Mouse (Mus musculus) forebrain, postnatal 0 days (tissue): ENCODE results near the gene Asic2. TPM values are rescaled to one million over a fixed set of nuclear protein-coding genes. Genes with fewer than 3 reads are reported as not detected.

ENCODE experiments used
- ATAC-seq: fragments of 200-750 bp; cut with Nextera tagmentation; 2 replicates; pipeline ENCODE4 v1.8.0; 2017; ENCODE audit warnings: mild to moderate bottlenecking, moderate library complexity
- DNase-seq: peaks from one replicate; pipeline ENCODE4 v3.0.0-alpha.2; 2015
- H3K27ac ChIP-seq: fragments of 300-500 bp; sonication (generic); 2 replicates; pipeline ENCODE4 v1.5.1; 2014; ENCODE audit warnings: low read depth, mild to moderate bottlenecking, antibody characterized with exemption, low read length, moderate library complexity, mixed read lengths
- H3K27me3 ChIP-seq: fragments of 300-500 bp; sonication (generic); 2 replicates; pipeline ENCODE4 v1.6.1; 2014; ENCODE audit warnings: mild to moderate bottlenecking, low read length, mixed read lengths; ENCODE audit not compliant: insufficient read depth
- H3K36me3 ChIP-seq: fragments of 300-500 bp; sonication (generic); 2 replicates; pipeline ENCODE4 v1.6.1; 2014; ENCODE audit warnings: mild to moderate bottlenecking, moderate library complexity; ENCODE audit not compliant: insufficient read depth
- H3K4me1 ChIP-seq: fragments of 300-500 bp; sonication (generic); 2 replicates; pipeline ENCODE4 v1.6.1; 2014; ENCODE audit warnings: antibody characterized with exemption; ENCODE audit not compliant: insufficient read depth
- H3K4me2 ChIP-seq: fragments of 300-500 bp; sonication (generic); 2 replicates; pipeline ENCODE4 v1.6.1; 2014; ENCODE audit warnings: low read depth, mild to moderate bottlenecking, moderate library complexity
- H3K4me3 ChIP-seq: fragments of 300-500 bp; sonication (generic); 2 replicates; pipeline ENCODE4 v1.5.1; 2014; ENCODE audit warnings: low read depth, low read length, mixed read lengths
- H3K9ac ChIP-seq: fragments of 300-500 bp; sonication (generic); 2 replicates; pipeline ENCODE4 v1.6.1; 2014; ENCODE audit warnings: mild to moderate bottlenecking
- H3K9me3 ChIP-seq: fragments of 300-500 bp; sonication (generic); 2 replicates; pipeline ENCODE4 v1.6.1; 2016; ENCODE audit warnings: low read length
- CTCF ChIP-seq: sonication (generic); IDR thresholded peaks from 2 replicates; pipeline ENCODE4 v1.5.1; 2016; ENCODE audit warnings: antibody characterized with exemption, control low read depth, low read depth
- WGBS: fragments of 180-500 bp; shearing (Covaris S2); extraction: QIAGEN DNeasy Blood & Tissue Kit; methylation state at CpG from one replicate; pipeline ENCODE4 v1.1.7; 2014; 5-methylcytosine and 5-hydroxymethylcytosine counted together
- polyA plus RNA-seq: library from polyadenylated mRNA; unstranded; fragments of >200 nt; fragmentation: Nextera tagmentation; extraction: Ambion mirVana; gene quantifications from 2 replicates; pipeline ENCODE4 v1.2.1, GENCODE M21; 2015
- total RNA-seq: library from RNA; depleted of rRNA; stranded (reverse); fragments of >200 nt; gene quantifications from 2 replicates; pipeline ENCODE4 v1.2.3, GENCODE M21; 2014

Asic2 gene
- total and polyA plus RNA-seq, 2 experiments from 2014 or later, result 15.5 to 37.2 TPM

DNA sequence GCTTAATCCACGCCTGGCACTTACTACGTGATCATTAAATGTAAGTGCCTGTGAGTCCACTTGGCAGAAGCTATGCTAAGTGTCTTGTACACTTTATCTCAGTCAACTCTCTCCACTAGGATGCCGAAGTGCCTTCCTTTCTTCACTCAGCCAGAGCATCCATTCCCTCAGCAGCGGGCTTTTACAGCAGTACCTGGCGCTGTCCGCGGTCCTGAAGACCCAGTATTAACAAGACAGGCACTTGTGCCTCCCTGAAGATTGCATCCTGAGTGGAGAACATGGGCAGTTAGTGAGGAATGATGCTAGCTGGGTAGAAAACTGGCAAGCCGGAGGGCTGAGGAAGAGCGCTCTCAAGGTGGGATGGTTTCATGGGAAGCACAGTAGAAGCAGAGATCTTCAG is 852.6 kb downstream of the Asic2 start:
- Histone ChIP-seq H3K27me3 (no peaks in the 10 kb centered on the region), H3K36me3 (no peaks in the 10 kb centered on the region), H3K9ac (no peak overlapping the region), H3K4me2 (no peak overlapping the region), H3K9me3 (no peaks in the 10 kb centered on the region), H3K4me3 (no peak overlapping the region), H3K4me1 (no peaks in the 10 kb centered on the region), H3K27ac (no peak overlapping the region)
- TF ChIP-seq CTCF, result no peak
- ATAC-seq (no peak), DNase-seq (peak; percentile 11)
- 43% methylated on average over 9 of the region's 9 CpGs for WGBS

DNA sequence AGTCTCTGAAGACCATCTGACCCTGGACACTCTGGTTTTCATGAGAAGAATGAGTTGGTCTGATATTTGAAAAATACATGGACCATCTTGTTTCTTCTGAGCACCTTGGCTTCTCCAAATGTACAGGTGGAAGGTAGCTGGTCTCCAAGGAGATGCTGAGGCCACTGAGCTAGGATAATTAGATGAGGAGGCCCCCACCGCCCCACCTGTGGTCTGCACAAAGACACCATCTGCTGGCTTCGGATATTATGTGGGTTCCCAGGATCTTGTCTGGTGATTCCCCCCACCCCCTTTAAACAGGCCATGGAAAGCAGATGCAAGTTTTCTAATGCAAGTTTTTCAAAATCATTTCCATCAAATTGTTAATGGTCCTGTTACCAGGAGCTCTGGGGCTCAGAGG is 856.6 kb downstream of the Asic2 start:
- no peaks in the 10 kb centered on the region for H3K36me3 ChIP-seq
- WGBS, result 78% methylated on average over 2 of the region's 2 CpGs
- H3K27me3 ChIP-seq, result no peaks in the 10 kb centered on the region
- no peak overlapping the region for H3K4me3 ChIP-seq
- no peak overlapping the region for H3K4me2 ChIP-seq
- no peaks in the 10 kb centered on the region for H3K9me3 ChIP-seq
- no peak overlapping the region for H3K9ac ChIP-seq
- no peak overlapping the region for H3K27ac ChIP-seq
- ATAC-seq (no peak), DNase-seq (no peak)
- TF ChIP-seq CTCF, result no peak
- H3K4me1 ChIP-seq, result no peaks in the 10 kb centered on the region

DNA sequence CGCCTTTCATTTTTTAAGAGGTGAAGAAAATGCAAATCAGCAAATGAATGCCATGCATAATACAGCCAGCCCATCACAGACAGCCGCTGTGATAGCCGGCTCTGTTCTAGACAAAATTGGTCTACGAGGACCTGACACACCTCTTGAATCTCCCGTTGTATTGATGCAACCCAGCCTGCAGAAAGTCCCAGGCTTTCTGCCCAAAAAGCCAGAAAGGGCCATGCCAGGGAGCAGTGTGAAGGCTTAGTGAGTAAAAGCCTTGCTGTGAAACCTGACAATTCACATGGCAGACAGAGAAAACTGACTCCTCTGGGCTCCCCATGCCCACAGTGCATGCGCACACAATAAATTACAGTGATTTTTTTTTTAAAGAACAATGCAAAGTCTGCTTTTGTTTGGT is 858.2 kb downstream of the Asic2 start:
- no peak for TF ChIP-seq CTCF
- H3K36me3 ChIP-seq, result no peaks in the 10 kb centered on the region
- H3K27ac ChIP-seq, result no peak overlapping the region; the same call in 1 of the 2 replicates
- H3K9me3 ChIP-seq, result no peaks in the 10 kb centered on the region
- no peak overlapping the region for H3K9ac ChIP-seq
- 46% methylated on average over 6 of the region's 6 CpGs for WGBS
- no peaks in the 10 kb centered on the region for H3K4me1 ChIP-seq
- no peak for DNase-seq
- no peak for ATAC-seq
- H3K27me3 ChIP-seq, result no peaks in the 10 kb centered on the region
- no peak overlapping the region for H3K4me3 ChIP-seq
- no peak overlapping the region for H3K4me2 ChIP-seq

- no peaks in the 10 kb centered on the region for H3K27me3 ChIP-seq
- ATAC-seq (no peak), DNase-seq (no peak)
- H3K36me3 ChIP-seq, result no peaks in the 10 kb centered on the region
- no peak overlapping the region for H3K4me2 ChIP-seq
- TF ChIP-seq CTCF, result no peak
- WGBS, result 88% methylated on average over 1 of the region's 1 CpGs
- no peaks in the 10 kb centered on the region for H3K9me3 ChIP-seq
- H3K4me3 ChIP-seq, result no peak overlapping the region
- no peak overlapping the region for H3K9ac ChIP-seq
- H3K4me1 ChIP-seq, result no peaks in the 10 kb centered on the region
- H3K27ac ChIP-seq, result no peak overlapping the region
Observed at GRCm38 (mm10) chr11:81106949-81107348, 861.3 kb downstream of the Asic2 start.

DNA sequence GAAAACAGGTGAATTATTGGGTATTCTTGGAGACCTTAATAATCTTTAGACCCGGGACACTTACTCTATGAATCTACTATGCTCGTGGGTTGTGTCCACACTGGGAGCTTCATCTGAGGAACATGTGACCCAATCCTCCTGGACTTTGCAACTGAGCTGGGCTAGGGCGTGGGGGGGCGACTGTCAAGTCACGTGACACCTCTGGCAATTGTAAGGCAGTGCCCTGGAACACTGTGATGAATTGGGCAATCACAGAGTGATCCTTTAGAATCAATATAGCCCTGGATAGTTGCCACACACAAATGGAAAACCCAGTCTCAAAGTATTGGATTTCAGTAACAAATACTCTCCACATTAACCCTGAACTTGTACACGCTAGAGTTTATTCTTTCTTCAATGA is 867.4 kb downstream of the Asic2 start:
- Histone ChIP-seq H3K27ac (no peak overlapping the region), H3K9me3 (no peaks in the 10 kb centered on the region), H3K4me1 (no peaks in the 10 kb centered on the region), H3K27me3 (no peaks in the 10 kb centered on the region), H3K4me3 (no peak overlapping the region), H3K36me3 (no peaks in the 10 kb centered on the region), H3K4me2 (no peak overlapping the region), H3K9ac (no peak overlapping the region)
- no peak for ATAC-seq
- WGBS, result 88% methylated on average over 6 of the region's 6 CpGs
- no peak for DNase-seq
- no peak for TF ChIP-seq CTCF

DNA sequence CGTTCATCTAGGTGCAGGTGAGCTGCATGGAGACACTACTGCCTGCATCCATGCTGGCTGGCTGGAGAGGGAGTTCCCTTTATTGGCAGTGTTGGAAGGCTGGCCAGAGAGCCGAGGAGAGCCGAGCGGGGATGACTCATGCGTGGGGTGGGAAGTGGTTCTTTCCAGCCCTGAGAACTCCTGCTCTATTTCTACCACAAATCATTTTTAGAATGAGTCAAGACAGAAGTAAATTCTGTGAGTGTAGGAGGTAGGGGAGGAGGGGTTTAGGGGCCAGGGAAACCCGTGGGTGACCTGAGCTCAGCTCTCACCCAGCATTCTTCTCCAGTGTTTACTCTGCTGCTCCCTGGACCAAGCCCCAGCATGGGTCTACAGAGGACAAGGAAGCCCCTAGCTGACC is 872.2 kb downstream of the Asic2 start:
- WGBS, result 84% methylated on average over 6 of the region's 6 CpGs
- no peak for ATAC-seq
- H3K4me1 ChIP-seq, result no peaks in the 10 kb centered on the region

DNA sequence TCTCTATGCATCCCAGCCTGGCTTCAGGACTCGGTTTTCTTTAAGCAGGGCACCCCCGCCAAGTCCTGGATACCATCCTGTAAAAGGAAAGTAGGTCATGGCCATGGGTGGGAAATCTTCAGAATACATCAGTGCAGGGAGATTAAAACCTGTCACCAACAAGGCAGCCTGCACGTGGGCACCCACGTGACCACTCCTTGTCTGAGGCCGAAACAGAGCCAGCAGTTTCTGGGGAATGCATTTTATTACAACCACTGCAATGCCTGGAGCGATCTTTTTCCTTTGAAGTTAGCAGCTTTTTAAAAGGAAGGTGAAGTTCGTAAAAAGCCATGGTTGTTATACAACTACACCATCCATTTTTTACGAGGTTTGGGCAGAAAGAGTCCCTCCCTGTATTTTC is 873.7 kb downstream of the Asic2 start:
- Histone ChIP-seq H3K9me3 (no peaks in the 10 kb centered on the region), H3K9ac (no peak overlapping the region), H3K4me3 (no peak overlapping the region), H3K27ac (no peak overlapping the region), H3K36me3 (no peaks in the 10 kb centered on the region), H3K4me2 (no peak overlapping the region), H3K27me3 (no peaks in the 10 kb centered on the region), H3K4me1 (no peaks in the 10 kb centered on the region)
- 70% methylated on average over 8 of the region's 8 CpGs for WGBS
- ATAC-seq, result no peak
- DNase-seq, result no peak
- TF ChIP-seq CTCF, result no peak

More for the DNA sequence above, 872.2 kb downstream of the Asic2 start:
- H3K36me3 ChIP-seq, result no peaks in the 10 kb centered on the region
- no peak overlapping the region for H3K27ac ChIP-seq
- TF ChIP-seq CTCF, result no peak
- DNase-seq, result no peak
- H3K4me3 ChIP-seq, result no peak overlapping the region
- H3K9ac ChIP-seq, result no peak overlapping the region
- no peaks in the 10 kb centered on the region for H3K27me3 ChIP-seq
- no peak overlapping the region for H3K4me2 ChIP-seq
- no peaks in the 10 kb centered on the region for H3K9me3 ChIP-seq

DNA sequence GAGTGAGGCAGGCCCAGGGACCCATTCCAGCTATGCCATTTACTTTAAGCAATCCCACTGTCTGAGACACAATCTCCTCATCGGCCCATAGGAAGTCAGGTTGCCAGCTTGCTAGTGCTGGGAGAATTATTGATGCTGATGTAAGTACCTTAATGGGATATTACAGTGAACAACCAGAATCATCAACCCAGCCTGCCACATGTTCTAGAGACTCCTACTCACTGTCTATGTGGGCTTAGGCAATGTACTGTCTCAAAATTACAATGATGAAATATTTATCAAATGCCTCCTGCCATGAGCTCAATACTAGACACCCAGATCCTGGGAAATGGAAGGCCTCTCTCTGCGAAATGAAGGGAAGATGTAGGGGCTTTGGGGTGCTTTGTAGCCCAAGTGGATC is 876.1 kb downstream of the Asic2 start:
- DNase-seq (no peak), ATAC-seq (no peak)
- H3K4me2 ChIP-seq, result no peak overlapping the region
- H3K9me3 ChIP-seq, result no peaks in the 10 kb centered on the region
- no peak overlapping the region for H3K27ac ChIP-seq
- no peak overlapping the region for H3K9ac ChIP-seq
- H3K4me3 ChIP-seq, result no peak overlapping the region
- TF ChIP-seq CTCF, result no peak
- H3K36me3 ChIP-seq, result no peaks in the 10 kb centered on the region
- no peaks in the 10 kb centered on the region for H3K27me3 ChIP-seq
- 84% methylated on average over 2 of the region's 2 CpGs for WGBS
- H3K4me1 ChIP-seq, result no peaks in the 10 kb centered on the region
